Mouse (Mus musculus) heart, adult 2 months (tissue): Measurements from ENCODE around the gene Ccdc146. TPM values are rescaled to one million over a fixed set of nuclear protein-coding genes. Genes with fewer than 3 reads are reported as not detected.

Experiments
- DNase-seq, 2 experiments: peaks; one replicate each; pipeline ENCODE4 v3.0.0; 2021
- H3K27ac ChIP-seq: fragments of 200-600 bp; 2 replicates; pipeline ENCODE4 v1.8.1; 2022
- H3K27me3 ChIP-seq: fragments of 200-500 bp; 2 replicates; pipeline ENCODE4 v1.6.1; 2012; ENCODE audit warnings: mild to moderate bottlenecking, low read length, inconsistent platforms, mixed read lengths; ENCODE audit not compliant: control insufficient read depth, insufficient read depth
- H3K36me3 ChIP-seq: fragments of 200-500 bp; 2 replicates; pipeline ENCODE4 v1.6.1; 2012; ENCODE audit warnings: low read length, inconsistent platforms; ENCODE audit not compliant: control insufficient read depth, insufficient read depth
- H3K4me1 ChIP-seq: fragments of 200-500 bp; 2 replicates; pipeline ENCODE4 v1.6.1; 2011; ENCODE audit warnings: low read length; ENCODE audit not compliant: control insufficient read depth, insufficient read depth
- H3K4me3 ChIP-seq: fragments of 200-600 bp; 2 replicates; pipeline ENCODE4 v1.8.1; 2022
- H3K79me2 ChIP-seq: fragments of 200-500 bp; replicated peaks from 2 replicates; pipeline ENCODE4 v1.6.1; 2012; ENCODE audit warnings: mild to moderate bottlenecking, inconsistent platforms, low read length, moderate library complexity, mixed read lengths; ENCODE audit not compliant: control insufficient read depth, insufficient read depth
- H3K9ac ChIP-seq: fragments of 200-500 bp; 2 replicates; pipeline ENCODE4 v1.6.1; 2012; ENCODE audit warnings: low read depth, mild to moderate bottlenecking, control low read depth, inconsistent platforms, low read length, mixed read lengths
- CTCF ChIP-seq: fragments of 200-600 bp; IDR thresholded peaks from 2 replicates; pipeline ENCODE4 v1.8.1; 2022; ENCODE audit warnings: antibody characterized with exemption, mild to moderate bottlenecking, moderate library complexity
- EP300 ChIP-seq: fragments of 200-500 bp; IDR thresholded peaks from 2 replicates; pipeline ENCODE4 v1.6.1; 2011; ENCODE audit warnings: low read depth, low read length, control low read depth; ENCODE audit not compliant: insufficient read depth
- POLR2A ChIP-seq: fragments of 200-500 bp; IDR thresholded peaks from 2 replicates; pipeline ENCODE4 v1.6.1; 2011; ENCODE audit warnings: mild to moderate bottlenecking, low read depth, low read length, control low read depth; ENCODE audit not compliant: insufficient read depth
- WGBS: fragments of 180-500 bp; shearing (Covaris S2); methylation state at CpG from one replicate; pipeline ENCODE4 v1.1.7; 2018; 5-methylcytosine and 5-hydroxymethylcytosine counted together
- intact Hi-C: fragments of 180-260 bp; cut with DNase I; formaldehyde crosslinking; loops from one replicate; pipeline ENCODE4 v1.15.1; 2025
- long read RNA-seq: library from polyadenylated mRNA; stranded (forward); transcript quantifications from one replicate; pipeline ENCODE4 v2.0.0, GENCODE M21; 2021
- polyA plus RNA-seq: library from polyadenylated mRNA; depleted of rRNA; stranded (reverse); fragments of >200 nt; gene quantifications from 2 replicates; pipeline ENCODE4 v1.2.3, GENCODE M21; 2012; rRNA removed
- total RNA-seq, 2 experiments: library from RNA; stranded (reverse); gene quantifications; 2 replicates each; pipeline ENCODE4 v1.2.3; 2021

Ccdc146 gene
- total RNA-seq (1 to 10 TPM; 2.8 to 3.1 TPM), polyA plus RNA-seq (1.5 and 2.9 TPM in 2 replicates)
- long read RNA-seq, partial matches to known transcripts, result 1 of 7 reads
- long read RNA-seq, other reads (novel, unspliced or antisense), result 5 of 7 reads

DNA sequence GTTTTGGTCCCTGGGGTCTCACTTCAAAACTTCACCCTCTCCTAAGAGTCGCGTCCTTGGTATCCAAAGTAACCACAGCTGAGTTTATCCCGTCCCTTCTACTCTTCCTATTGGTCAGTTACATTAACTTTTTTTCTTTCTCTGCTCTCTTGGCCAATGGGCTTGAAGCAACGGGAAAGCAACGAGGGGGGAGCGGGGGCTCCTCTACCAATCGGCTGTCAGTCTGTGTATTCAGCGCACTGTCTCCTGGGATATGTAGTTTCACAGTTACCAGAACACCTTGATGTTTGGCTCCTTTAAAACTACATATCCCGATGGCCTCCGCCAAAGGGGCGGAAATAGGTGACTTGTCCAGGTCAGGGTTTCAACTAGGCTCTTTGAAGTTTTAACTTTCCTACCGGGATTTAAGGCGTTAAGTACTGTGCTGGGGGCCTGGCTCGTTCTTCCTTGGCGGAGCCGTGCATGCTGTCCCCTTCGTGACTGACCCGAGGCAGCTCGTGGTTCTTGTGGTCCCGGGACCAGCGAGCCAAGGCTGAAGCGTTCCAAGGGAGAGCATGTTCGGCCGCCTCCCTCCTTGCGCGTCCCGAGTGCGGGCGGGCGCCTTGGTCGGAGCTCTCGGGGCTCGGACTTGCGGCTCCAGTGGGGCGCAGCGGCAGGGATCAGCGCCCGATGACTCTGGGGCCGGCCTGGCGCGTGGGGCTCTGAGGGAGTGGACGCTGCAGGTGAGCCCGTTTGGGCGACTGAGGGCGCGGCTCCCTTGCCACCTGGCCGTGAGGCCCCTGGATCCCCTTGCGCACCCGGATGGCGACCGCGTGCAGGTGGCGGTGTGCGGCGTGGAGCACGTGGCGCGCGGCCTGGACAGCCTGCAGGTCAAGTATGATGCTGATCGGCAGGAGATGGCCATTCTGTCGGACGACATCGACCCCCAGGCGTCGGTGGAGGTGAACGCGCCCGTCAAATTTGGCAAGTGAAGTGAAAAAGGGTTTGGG lies at the start of gene Ccdc146, which contains the start of gene Fam185a:
Ccdc146 (minus strand) TSS at position 64 of the 989 bp plus-strand sequence.
Fam185a (plus strand) TSS at position 345 of the 989 bp plus-strand sequence.
- TF ChIP-seq POLR2A, result no peak
- TF ChIP-seq CTCF, result peak; percentile 39
- intact Hi-C loops, result loop anchor here (10.0 kb wide), 2 partner anchors 370 to 540 kb away; partner anchors contain the start of genes Phtf2, Ptpn12 and Tmem60

GRCm38 (mm10) chr5:21468100-21468499 lies 43.6 kb upstream of the Ccdc146 start:
- no peaks in the 10 kb centered on the region for H3K36me3 ChIP-seq
- 97% methylated on average over 12 of the region's 12 CpGs for WGBS

More for the DNA sequence above, at the start of gene Ccdc146, which contains the start of gene Fam185a:
- Histone ChIP-seq H3K4me3 (peak within 1 kb of the TSS; percentile 72), H3K27me3 (no peaks in the 10 kb centered on the region), H3K79me2 (no peaks in the 10 kb centered on the region; the same call in 1 of the 2 replicates), H3K9ac (peak within 1 kb of the TSS; percentile 98), H3K27ac (peak within 1 kb of the TSS; percentile 73), H3K4me1 (no peaks in the 10 kb centered on the region; the same call in 1 of the 2 replicates), H3K36me3 (no peaks in the 10 kb centered on the region; the same call in 1 of the 2 replicates)
- DNase-seq, result peak; percentile 82 to 95
- WGBS, result under 1% methylated on average over 68 of the region's 68 CpGs

GRCm38 (mm10) chr5:21467387-21467786 lies 42.9 kb upstream of the Ccdc146 start:
- no peak overlapping the region for H3K9ac ChIP-seq
- H3K27ac ChIP-seq, result no peak overlapping the region
- H3K4me3 ChIP-seq, result no peak overlapping the region
- WGBS, result 65% methylated on average over 7 of the region's 7 CpGs
- H3K79me2 ChIP-seq, result no peaks in the 10 kb centered on the region
- no peak for DNase-seq
- TF ChIP-seq CTCF, result no peak
- TF ChIP-seq POLR2A, result no peak
- TF ChIP-seq EP300, result no peak
- no peaks in the 10 kb centered on the region for H3K4me1 ChIP-seq
- no peaks in the 10 kb centered on the region for H3K36me3 ChIP-seq
- intact Hi-C loops, result no loop called here
- H3K27me3 ChIP-seq, result no peaks in the 10 kb centered on the region

More at GRCm38 (mm10) chr5:21468100-21468499, 43.6 kb upstream of the Ccdc146 start:
- Histone ChIP-seq H3K9ac (no peak overlapping the region), H3K79me2 (no peaks in the 10 kb centered on the region), H3K4me1 (no peaks in the 10 kb centered on the region), H3K4me3 (no peak overlapping the region), H3K27ac (no peak overlapping the region), H3K27me3 (no peaks in the 10 kb centered on the region)
- TF ChIP-seq EP300, result no peak
- no peak for TF ChIP-seq CTCF
- TF ChIP-seq POLR2A, result no peak
- DNase-seq, result no peak
- intact Hi-C loops, result no loop called here

DNA sequence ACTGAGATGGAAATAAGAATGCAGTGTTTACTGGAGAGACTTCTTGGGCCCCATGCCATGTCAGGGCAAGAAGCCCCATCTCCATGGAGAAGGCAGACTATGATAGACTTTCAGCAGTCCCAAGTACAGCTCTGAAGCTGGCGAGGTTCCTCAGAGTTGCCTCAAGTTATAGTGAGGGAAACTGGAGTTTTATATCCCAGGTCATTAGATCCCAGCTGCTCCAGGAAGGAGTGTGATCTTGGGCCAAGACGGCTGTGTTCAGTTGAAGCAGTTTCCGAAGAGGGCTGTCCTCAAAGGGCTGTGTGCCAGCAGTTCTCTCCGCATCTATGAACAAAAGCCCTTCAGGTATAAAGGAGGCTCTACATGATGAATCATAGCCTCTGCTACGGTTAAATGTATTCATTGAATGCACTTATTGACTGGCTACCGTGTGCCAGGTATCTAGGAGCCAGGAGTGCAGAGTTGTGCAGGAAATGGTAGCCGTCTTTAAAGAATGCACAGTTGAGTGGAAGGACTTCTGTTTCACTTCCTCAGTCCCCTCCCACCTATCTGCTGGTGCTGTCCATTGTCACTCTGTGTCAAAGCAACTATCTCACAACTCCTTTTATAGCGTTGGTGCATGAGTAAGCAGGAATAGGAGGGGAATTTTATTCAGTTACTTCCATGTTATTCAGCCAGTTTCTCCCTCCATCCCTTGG lies 16.5 kb upstream of the Ccdc146 start:
- Histone ChIP-seq H3K4me1 (peaks cover 9% of the 10 kb centered on the region), H3K27me3 (no peaks in the 10 kb centered on the region), H3K4me3 (no peak overlapping the region), H3K27ac (no peak overlapping the region), H3K79me2 (no peaks in the 10 kb centered on the region), H3K36me3 (0 out of 2 replicates have a peak, but pooled peaks cover 4% of the 10 kb centered on the region), H3K9ac (no peak overlapping the region)
- 33% methylated on average over 8 of the region's 8 CpGs for WGBS
- intact Hi-C loops, result no loop called here
- no peak for TF ChIP-seq POLR2A
- no peak for TF ChIP-seq CTCF
- TF ChIP-seq EP300, result no peak
- peak in 1 of 2 experiments; percentile 11 for DNase-seq

DNA sequence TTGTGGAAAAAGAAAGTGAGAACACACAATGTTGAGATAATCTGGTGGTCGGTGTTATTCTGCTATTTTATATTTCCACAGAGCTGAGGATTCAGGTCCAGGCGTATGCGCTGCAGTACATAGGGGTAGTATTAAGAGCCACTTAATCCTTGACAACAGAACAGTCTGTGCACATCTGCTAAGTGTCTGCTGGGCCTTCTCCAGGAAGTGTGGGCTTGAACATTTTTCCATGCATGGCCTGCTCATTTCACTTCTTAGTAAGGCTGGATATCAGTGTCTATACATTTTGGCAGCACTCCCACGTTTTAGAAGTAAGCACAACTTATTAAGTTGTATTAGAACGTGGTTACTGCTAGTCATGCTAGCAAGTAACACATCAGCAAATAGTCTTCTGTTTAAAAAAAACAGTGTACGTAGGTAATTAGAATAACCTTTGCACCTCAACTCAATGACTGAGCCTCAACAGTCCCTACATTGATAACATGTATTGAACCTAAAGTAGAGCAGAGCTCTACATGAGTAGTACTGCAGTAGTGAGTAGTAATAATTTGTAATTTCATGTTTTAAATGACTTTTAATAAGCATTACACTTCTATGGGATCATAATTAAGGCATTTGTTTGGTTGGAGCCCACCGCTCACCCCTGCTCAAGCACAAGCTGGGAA lies 15.1 kb upstream of the Ccdc146 start:
- Histone ChIP-seq H3K36me3 (0 out of 2 replicates have a peak, but pooled peaks cover 4% of the 10 kb centered on the region), H3K27me3 (no peaks in the 10 kb centered on the region), H3K4me1 (peaks cover 9% of the 10 kb centered on the region), H3K27ac (no peak overlapping the region), H3K79me2 (no peaks in the 10 kb centered on the region), H3K9ac (no peak overlapping the region), H3K4me3 (no peak overlapping the region)
- TF ChIP-seq POLR2A, result no peak
- TF ChIP-seq CTCF, result no peak
- no peak for TF ChIP-seq EP300
- intact Hi-C loops, result no loop called here
- DNase-seq, result no peak
- 83% methylated on average over 7 of the region's 7 CpGs for WGBS
